16 mouse cellular contexts compared by ENCODE assay signal in the genomic region with DNA sequence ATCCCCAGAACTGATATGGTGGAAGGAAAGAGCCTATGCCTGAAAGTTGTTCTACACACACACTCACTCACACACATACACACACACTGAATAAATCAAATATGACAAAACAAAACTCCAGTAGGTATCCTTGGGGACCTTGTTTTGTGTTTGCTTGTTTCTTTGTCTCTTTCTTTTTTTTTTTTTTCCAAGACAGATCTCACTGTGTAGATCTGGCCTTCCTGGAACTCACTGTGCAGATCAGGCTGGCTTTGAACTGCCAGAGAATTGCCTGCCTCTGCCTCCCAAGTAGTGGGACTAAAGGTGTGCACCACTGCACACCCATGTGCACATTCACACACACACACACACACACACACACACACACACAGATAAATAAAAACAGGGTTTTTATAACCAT.
"Had no signal": no experiment of that assay in that cellular context is flagged by ENCODE, and none has a peak within 500 bp of the region (broad histone marks: within the 10 kb centered on the region; RNA-seq: fewer than 3 reads in every experiment).

No protein-coding gene starts in this region.

- H3K27me3 ChIP-seq: neural tube, embryonic 13.5 days; neural tube, embryonic 15.5 days; stomach, embryonic 15.5 days had no signal

- H3K4me3 ChIP-seq: neural tube, embryonic 13.5 days; neural tube, embryonic 15.5 days; stomach, embryonic 15.5 days had no signal

- H3K9ac ChIP-seq: neural tube, embryonic 13.5 days; neural tube, embryonic 15.5 days; stomach, embryonic 15.5 days had no signal

- H3K9me3 ChIP-seq: neural tube, embryonic 13.5 days; neural tube, embryonic 15.5 days; stomach, embryonic 15.5 days had no signal

- H3K4me2 ChIP-seq: neural tube, embryonic 13.5 days; neural tube, embryonic 15.5 days; stomach, embryonic 15.5 days had no signal

- H3K27ac ChIP-seq: neural tube, embryonic 13.5 days; neural tube, embryonic 15.5 days; stomach, embryonic 15.5 days; stomach, postnatal 0 days had no signal

- H3K36me3 ChIP-seq: neural tube, embryonic 13.5 days; neural tube, embryonic 15.5 days; stomach, embryonic 15.5 days had no signal

- H3K4me1 ChIP-seq: neural tube, embryonic 13.5 days; neural tube, embryonic 15.5 days; stomach, embryonic 15.5 days had no signal

- DNase-seq: retina, postnatal 1 day; right cerebral cortex, adult 18-20 months; right cerebral cortex, postnatal 14 days; right cerebral cortex, postnatal 25 days; right cerebral cortex, postnatal 4 days; spleen, adult 18-20 months; thymus, adult 18-20 months; thymus, adult 2 months; thymus, postnatal 14 days; thymus, postnatal 25 days; thymus, postnatal 36 days; thymus, postnatal 4 days had no signal
